9 mouse cellular contexts compared by ENCODE assay signal in the genomic region with DNA sequence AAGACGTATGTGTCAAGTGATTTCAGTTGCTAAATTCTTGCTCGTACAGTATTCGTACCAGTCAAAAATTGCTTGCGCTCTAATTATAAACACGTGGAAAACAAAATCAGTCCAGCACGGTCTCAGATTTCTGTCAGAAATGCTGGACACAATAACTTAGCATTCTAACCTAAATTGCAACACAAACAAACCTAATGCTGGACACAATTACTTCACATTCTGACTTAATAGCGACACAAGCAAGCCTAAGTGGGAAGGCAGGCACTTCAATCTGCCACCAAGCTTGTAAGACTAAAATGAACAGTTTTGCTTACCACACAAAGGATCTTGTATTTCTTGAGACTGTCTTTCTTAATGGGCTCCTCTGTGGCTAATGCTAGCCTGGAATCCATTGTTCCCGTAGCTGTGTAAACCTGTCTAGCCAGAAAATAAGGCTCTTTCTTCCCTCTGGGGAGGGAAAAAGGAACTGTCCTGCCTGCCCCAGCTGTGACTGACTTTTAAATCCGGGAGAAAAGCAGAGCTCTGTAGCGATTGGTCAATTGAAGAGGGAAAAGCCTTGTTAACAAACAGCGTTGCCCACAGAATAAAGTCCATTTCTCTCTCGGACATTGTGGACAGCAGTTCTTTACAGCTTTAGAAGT. TPM values are rescaled to one million over a fixed set of nuclear protein-coding genes. Genes with fewer than 3 reads are reported as not detected.
DNase-seq lines count a peak whose midpoint lies in the region; ATAC-seq lines count a peak whose summit lies in the region.
"Had no signal": no experiment of that assay in that cellular context is flagged by ENCODE, and none has a peak within 500 bp of the region (broad histone marks: within the 10 kb centered on the region; RNA-seq: fewer than 3 reads in every experiment).

No protein-coding gene starts in this region.

- no peak overlapping the region for H3K27ac ChIP-seq in forebrain, embryonic 16.5 days (ENCODE audit: low read length)
- peak overlapping the region; percentile 58; the same call in 1 of the 2 replicates for H3K27ac ChIP-seq in midbrain, embryonic 16.5 days (ENCODE audit: low read length)

- no peaks in the 10 kb centered on the region for H3K9me3 ChIP-seq in forebrain, embryonic 16.5 days (ENCODE audit: control insufficient read depth, low read length)
- no peaks in the 10 kb centered on the region for H3K9me3 ChIP-seq in midbrain, embryonic 16.5 days (replicated peaks; ENCODE audit: control insufficient read depth, low read length, poor library complexity, severe bottlenecking)

- H3K27me3 ChIP-seq in forebrain, embryonic 16.5 days (replicated peaks; ENCODE audit: control insufficient read depth, insufficient read depth, low read length), result 0 out of 2 replicates have a peak, but pooled peaks cover 3% of the 10 kb centered on the region
- no peaks in the 10 kb centered on the region for H3K27me3 ChIP-seq in midbrain, embryonic 16.5 days (ENCODE audit: control insufficient read depth, insufficient read depth, low read depth, low read length)

- peak; percentile 12 for DNase-seq in adrenal gland, postnatal 14 days
- no peak for DNase-seq in adrenal gland, postnatal 36 days
- peak; percentile 66 for DNase-seq in kidney, adult 9 months
- DNase-seq in right cerebral cortex, postnatal 4 days, result no peak
- DNase-seq in right cerebral cortex, adult 18-20 months, result no peak
- DNase-seq in layer of hippocampus, adult 18-20 months (ENCODE audit: low spot score in 2 of 2), result no peak

- H3K4me2 ChIP-seq in forebrain, embryonic 16.5 days (ENCODE audit: low read length), result peak overlapping the region; percentile 47
- peak overlapping the region; percentile 62 for H3K4me2 ChIP-seq in midbrain, embryonic 16.5 days (ENCODE audit: low read length)

- peak overlapping the region; percentile 27; the same call in 1 of the 2 replicates for H3K9ac ChIP-seq in forebrain, embryonic 16.5 days (replicated peaks; ENCODE audit: low read depth, low read length)
- peak overlapping the region; percentile 55 for H3K9ac ChIP-seq in midbrain, embryonic 16.5 days (ENCODE audit: low read depth, low read length)

- peak; percentile 69 for ATAC-seq in forebrain, embryonic 16.5 days
- peak; percentile 79 for ATAC-seq in midbrain, embryonic 16.5 days

- H3K4me3 ChIP-seq in forebrain, embryonic 16.5 days (replicated peaks; ENCODE audit: low read length), result peak overlapping the region; percentile 30
- H3K4me3 ChIP-seq in midbrain, embryonic 16.5 days (ENCODE audit: low read depth, low read length), result peak overlapping the region; percentile 35
- H3K4me3 ChIP-seq: erythroblast, embryonic 14.5 days had no signal

- peaks cover 7% of the 10 kb centered on the region for H3K4me1 ChIP-seq in forebrain, embryonic 16.5 days (replicated peaks; ENCODE audit: control insufficient read depth, insufficient read depth, low read length)
- H3K4me1 ChIP-seq in midbrain, embryonic 16.5 days (ENCODE audit: control insufficient read depth, insufficient read depth, low read length), result peaks cover 13% of the 10 kb centered on the region

- WGBS in forebrain, embryonic 16.5 days, result 5% methylated on average over 12 of the region's 12 CpGs
- 9% methylated on average over 12 of the region's 12 CpGs for WGBS in midbrain, embryonic 16.5 days

- no peaks in the 10 kb centered on the region for H3K36me3 ChIP-seq in forebrain, embryonic 16.5 days (ENCODE audit: control insufficient read depth, insufficient read depth)
- no peaks in the 10 kb centered on the region for H3K36me3 ChIP-seq in midbrain, embryonic 16.5 days (ENCODE audit: control insufficient read depth, insufficient read depth, low read length)

RNA-seq across cellular contexts. Expression of gene Enpp3, which starts 6.8 kb away (rescaled TPM):
- total RNA-seq in adrenal gland, postnatal 14 days (2021), result 5.4 and 9.4 TPM in 2 replicates
- 1 to 10 TPM; 1.3 to 1.8 TPM for total RNA-seq in adrenal gland, postnatal 36 days (2021)
- 2.9 and 3.9 TPM in 2 replicates for polyA plus RNA-seq in forebrain, embryonic 16.5 days (2015; fragmentation: Nextera tagmentation; extraction: Ambion mirVana)
- polyA plus RNA-seq in midbrain, embryonic 16.5 days (2015; fragmentation: Nextera tagmentation; extraction: Ambion mirVana), result 2.6 and 3.4 TPM in 2 replicates
- under 1 TPM; 0.32 to 0.56 TPM for total RNA-seq in layer of hippocampus, adult 18-20 months (2021)
- polyA plus RNA-seq: erythroblast, embryonic 14.5 days had no signal

RNA-seq across cellular contexts. Expression of gene Med23, which starts 34.0 kb away (rescaled TPM):
- total RNA-seq in adrenal gland, postnatal 14 days (2021), result 22.3 and 26.7 TPM in 2 replicates
- total RNA-seq in adrenal gland, postnatal 36 days (2021), result 10 to 100 TPM; 24.1 to 26.4 TPM
- 34.4 and 35.4 TPM in 2 replicates for polyA plus RNA-seq in forebrain, embryonic 16.5 days (2015; fragmentation: Nextera tagmentation; extraction: Ambion mirVana)
- 28.7 and 30.0 TPM in 2 replicates for polyA plus RNA-seq in midbrain, embryonic 16.5 days (2015; fragmentation: Nextera tagmentation; extraction: Ambion mirVana)
- 10 to 100 TPM; 29.7 to 34.0 TPM for total RNA-seq in layer of hippocampus, adult 18-20 months (2021)

Comparison
In these comparisons a context has a peak if more than half of its experiments do, and no peak if none do; other contexts are left out.
1. DNase-seq: peak in adrenal gland, postnatal 14 days (single experiment) and kidney, adult 9 months (single experiment); none in adrenal gland, postnatal 36 days (0 of 2), right cerebral cortex, postnatal 4 days (single experiment), right cerebral cortex, adult 18-20 months (single experiment) and layer of hippocampus, adult 18-20 months (0 of 2).